Mouse (Mus musculus) limb, embryonic 10.5 days (tissue): Measurements from ENCODE around the gene Faf1. TPM values are rescaled to one million over a fixed set of nuclear protein-coding genes. Genes with fewer than 3 reads are reported as not detected.

Experiments used
- DNase-seq: peaks from one replicate; pipeline ENCODE4 v3.0.0-alpha.2; 2017; ENCODE audit warnings: low spot score
- H3K27ac ChIP-seq: fragments of 300-500 bp; sonication (generic); 2 replicates; pipeline ENCODE4 v1.5.1; 2016; ENCODE audit warnings: mild to moderate bottlenecking
- H3K27me3 ChIP-seq: fragments of 300-500 bp; sonication (generic); 2 replicates; pipeline ENCODE4 v1.6.1; 2016; ENCODE audit warnings: low read depth, mild to moderate bottlenecking; ENCODE audit not compliant: poor library complexity, severe bottlenecking
- H3K36me3 ChIP-seq: fragments of 300-500 bp; sonication (generic); 2 replicates; pipeline ENCODE4 v1.6.1; 2016; ENCODE audit warnings: mild to moderate bottlenecking, moderate library complexity
- H3K4me1 ChIP-seq: fragments of 300-500 bp; sonication (generic); 2 replicates; pipeline ENCODE4 v1.6.1; 2016
- H3K4me3 ChIP-seq: fragments of 300-500 bp; sonication (generic); 2 replicates; pipeline ENCODE4 v1.5.1; 2016; ENCODE audit warnings: mild to moderate bottlenecking, moderate library complexity
- H3K9me3 ChIP-seq: fragments of 300-500 bp; sonication (generic); replicated peaks from 2 replicates; pipeline ENCODE4 v1.6.1; 2016; ENCODE audit warnings: mild to moderate bottlenecking
- WGBS: fragments of 180-500 bp; shearing (Covaris S2); methylation state at CpG from one replicate; pipeline ENCODE4 v1.1.7; 2016; 5-methylcytosine and 5-hydroxymethylcytosine counted together
- polyA plus RNA-seq: library from polyadenylated mRNA; unstranded; fragments of >200 nt; fragmentation: Nextera tagmentation; extraction: Ambion mirVana; gene quantifications from 2 replicates; pipeline ENCODE4 v1.2.1, GENCODE M21; 2016

Gene Faf1
- polyA plus RNA-seq, 1 experiment from 2014 or later: 29.2 TPM

DNA sequence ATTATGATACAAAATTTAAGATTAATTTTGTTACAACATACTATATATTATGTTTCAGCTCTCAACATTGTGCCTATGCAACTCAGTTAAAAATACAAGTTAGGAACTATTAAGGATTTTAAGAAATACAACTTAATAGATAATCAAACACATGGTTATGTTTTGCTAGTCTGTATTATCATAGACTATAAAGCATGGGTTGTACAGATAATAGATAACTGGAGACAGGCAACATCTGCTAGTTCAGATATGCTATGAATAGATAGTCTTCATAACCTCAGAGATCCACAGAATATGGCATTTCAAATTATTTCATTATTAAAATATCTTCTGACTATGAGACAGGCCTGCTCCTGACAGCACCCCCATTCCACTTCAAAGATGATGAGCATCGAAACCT is 329.7 kb downstream of the Faf1 start:
- DNase-seq: no peak
- WGBS: 96% methylated on average over 1 of the region's 1 CpGs
- Histone ChIP-seq H3K36me3 (no peaks in the 10 kb centered on the region), H3K4me3 (no peak overlapping the region), H3K4me1 (no peaks in the 10 kb centered on the region), H3K27ac (no peak overlapping the region), H3K27me3 (no peaks in the 10 kb centered on the region), H3K9me3 (no peaks in the 10 kb centered on the region)

Other genes starting within 250 kb of the Faf1 start
- gene Rnf11, start 191.9 kb upstream of the Faf1 start, polyA plus RNA-seq: 17.8 and 21.5 TPM in 2 replicates
- not detected in 2 replicates for gene 4930522H14Rik, start 145.3 kb upstream of the Faf1 start, polyA plus RNA-seq
- gene Cdkn2c, start 9.4 kb upstream of the Faf1 start, polyA plus RNA-seq: 1.1 and 1.4 TPM in 2 replicates